ENCODE assay signal across 28 mouse cellular contexts in genomic region chr2:27316167-27316566, GRCm38 (mm10).
"Had no signal": no experiment of that assay in that cellular context is flagged by ENCODE, and none has a peak within 500 bp of the region (broad histone marks: within the 10 kb centered on the region; RNA-seq: fewer than 3 reads in every experiment).

No protein-coding gene starts in this region.

- H3K9ac ChIP-seq: heart, embryonic 12.5 days; hindbrain, embryonic 12.5 days; hindbrain, embryonic 14.5 days; kidney, embryonic 15.5 days; limb, embryonic 12.5 days; limb, embryonic 15.5 days; liver, embryonic 12.5 days; liver, embryonic 14.5 days had no signal

- H3K4me3 ChIP-seq: gastrocnemius, adult 2 months; heart, embryonic 10.5 days; heart, embryonic 12.5 days; hindbrain, embryonic 10.5 days; hindbrain, embryonic 12.5 days; kidney, embryonic 15.5 days; limb, embryonic 12.5 days; limb, embryonic 15.5 days; liver, embryonic 12.5 days had no signal

- H3K27me3 ChIP-seq: heart, embryonic 12.5 days; hindbrain, embryonic 12.5 days; kidney, embryonic 15.5 days; limb, embryonic 12.5 days; limb, embryonic 15.5 days; liver, embryonic 12.5 days had no signal

- ATAC-seq: hindbrain, embryonic 16.5 days; inflammation-experienced regulatory T-cells, adult 6 months; intestine, embryonic 16.5 days; liver, embryonic 12.5 days had no signal

- H3K27ac ChIP-seq: gastrocnemius, adult 2 months; heart, embryonic 10.5 days; hindbrain, embryonic 10.5 days; hindbrain, embryonic 12.5 days; hindbrain, embryonic 14.5 days; kidney, embryonic 15.5 days; kidney, postnatal 0 days; limb, embryonic 12.5 days; limb, embryonic 15.5 days; liver, embryonic 12.5 days; liver, embryonic 14.5 days had no signal

- DNase-seq: gastrocnemius, adult 2 months; gastrocnemius, postnatal 10 days; gastrocnemius, postnatal 25 days; heart, adult 18-20 months; heart, postnatal 10 days; heart, postnatal 4 days; kidney, adult 11 months; kidney, adult 2 months; kidney, adult 9 months; kidney, postnatal 14 days; kidney, postnatal 36 days; layer of hippocampus, adult 9-11 months; layer of hippocampus, postnatal 36 days; left cerebral cortex, postnatal 4 days had no signal

- H3K36me3 ChIP-seq: heart, embryonic 10.5 days; heart, embryonic 12.5 days; kidney, embryonic 15.5 days; limb, embryonic 15.5 days; liver, embryonic 12.5 days had no signal

- H3K4me2 ChIP-seq: heart, embryonic 12.5 days; hindbrain, embryonic 12.5 days; hindbrain, embryonic 14.5 days; kidney, embryonic 15.5 days; limb, embryonic 12.5 days; limb, embryonic 15.5 days; liver, embryonic 12.5 days had no signal

- H3K9me3 ChIP-seq: heart, embryonic 10.5 days; heart, embryonic 12.5 days; hindbrain, embryonic 10.5 days; hindbrain, embryonic 12.5 days; kidney, embryonic 15.5 days; limb, embryonic 12.5 days; limb, embryonic 15.5 days; liver, embryonic 12.5 days had no signal
